Mouse (Mus musculus): ENCODE measurements around the gene Tubb2b. TPM values are rescaled to one million over a fixed set of nuclear protein-coding genes. Genes with fewer than 3 reads are reported as not detected.

Gene Tubb2b
- polyA plus RNA-seq, 1 experiment from 2014 or later = 22.1 TPM

DNA sequence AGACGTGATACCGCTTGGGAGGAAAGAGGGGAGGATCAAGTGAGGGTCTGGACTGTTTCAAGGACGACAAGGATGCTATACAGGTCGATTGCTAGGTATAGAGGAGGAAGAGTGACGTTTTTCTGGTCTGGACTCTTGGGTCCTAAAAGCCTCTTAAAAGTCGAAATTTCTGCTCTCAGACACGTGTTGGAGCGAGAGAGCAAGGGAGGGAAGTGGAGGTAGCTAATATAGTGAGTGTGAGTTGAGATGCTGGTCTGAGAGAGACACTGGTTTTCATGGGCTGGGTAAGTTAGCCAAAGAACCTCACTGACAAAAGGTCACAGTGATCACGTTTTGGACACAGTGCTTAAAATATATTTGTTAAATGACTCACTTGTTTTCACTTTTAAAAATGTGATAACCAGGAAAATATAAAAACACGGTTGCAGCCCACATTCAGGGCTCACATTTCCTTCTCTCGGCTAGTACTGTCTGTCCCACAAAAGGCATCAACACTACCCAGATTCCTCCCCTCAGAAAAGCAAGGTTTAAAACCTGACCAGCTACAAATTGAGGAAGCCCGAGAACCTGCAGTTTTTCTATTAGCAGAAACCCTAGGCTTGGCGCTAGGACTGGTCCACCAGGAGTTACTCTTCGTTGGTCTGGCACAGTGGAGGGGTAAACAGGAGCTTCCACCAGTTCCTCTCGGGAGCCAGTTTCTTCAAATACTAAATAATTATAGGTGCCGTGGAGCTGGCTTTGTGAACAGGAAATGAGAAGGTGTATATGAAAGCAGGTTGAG is 51.6 kb downstream of the Tubb2b start:
- WGBS = 32% methylated on average over 16 of the region's 16 CpGs
- H3K4me1 ChIP-seq (ENCODE audit: control insufficient read depth, insufficient read depth, low read length) = 0 out of 2 replicates have a peak, but pooled peaks cover 4% of the 10 kb centered on the region

GRCm38 (mm10) chr13:34077492-34078271 is 52.6 kb downstream of the Tubb2b start, which contains the start of gene Tubb2a:
Tubb2a (minus strand) TSS chr13:34078007.
- H3K4me3 ChIP-seq (ENCODE audit: low read depth, low read length) = peak within 1 kb of the TSS; percentile 56
- no peaks in the 10 kb centered on the region for H3K27me3 ChIP-seq (ENCODE audit: control insufficient read depth, insufficient read depth, low read length)
- peak; percentile 88 for ATAC-seq (ENCODE audit: insufficient number of reproducible peaks, low FRiP score, low TSS enrichment, low read depth)
- DNase-seq (ENCODE audit: low spot score) = peak; percentile 91
- no peaks in the 10 kb centered on the region for H3K36me3 ChIP-seq (ENCODE audit: control insufficient read depth, insufficient read depth, low read length)
- peak within 1 kb of the TSS; percentile 62 for H3K9ac ChIP-seq (ENCODE audit: low read length)
- 0 out of 2 replicates have a peak, but pooled peaks cover 4% of the 10 kb centered on the region for H3K4me1 ChIP-seq (ENCODE audit: control insufficient read depth, insufficient read depth, low read length)
- no peak within 1 kb of the TSS for H3K27ac ChIP-seq (replicated peaks; ENCODE audit: low read depth, low read length)
- H3K9me3 ChIP-seq (ENCODE audit: control insufficient read depth, low read length) = no peaks in the 10 kb centered on the region
- WGBS = 2% methylated on average over 45 of the region's 45 CpGs
- peak within 1 kb of the TSS; percentile 92 for H3K4me2 ChIP-seq (ENCODE audit: low read depth, severe bottlenecking)

More for the DNA sequence above, 51.6 kb downstream of the Tubb2b start:
- no peak overlapping the region for H3K27ac ChIP-seq (replicated peaks; ENCODE audit: low read depth, low read length)
- ATAC-seq (ENCODE audit: insufficient number of reproducible peaks, low FRiP score, low TSS enrichment, low read depth) (0 out of 2 replicates have a peak, but pooled peaks have one; percentile 18), DNase-seq (ENCODE audit: low spot score) (no peak)
- no peaks in the 10 kb centered on the region for H3K9me3 ChIP-seq (ENCODE audit: control insufficient read depth, low read length)
- no peaks in the 10 kb centered on the region for H3K27me3 ChIP-seq (ENCODE audit: control insufficient read depth, insufficient read depth, low read length)
- no peaks in the 10 kb centered on the region for H3K36me3 ChIP-seq (ENCODE audit: control insufficient read depth, insufficient read depth, low read length)
- peak overlapping the region; percentile 92; the same call in 1 of the 2 replicates for H3K4me2 ChIP-seq (ENCODE audit: low read depth, severe bottlenecking)
- H3K9ac ChIP-seq (ENCODE audit: low read length) = no peak overlapping the region
- no peak overlapping the region for H3K4me3 ChIP-seq (ENCODE audit: low read depth, low read length)

Other genes starting within 250 kb of the Tubb2b start
- gene Serpinb6c, start 224.8 kb downstream of the Tubb2b start, polyA plus RNA-seq (2014; fragmentation: Nextera tagmentation; extraction: Ambion mirVana) = 0.28 and 0.84 TPM in 2 replicates
- gene Nqo2, start 165.8 kb downstream of the Tubb2b start, polyA plus RNA-seq (2014; fragmentation: Nextera tagmentation; extraction: Ambion mirVana) = 18.7 and 19.8 TPM in 2 replicates
- gene Ripk1, start 128.1 kb downstream of the Tubb2b start, polyA plus RNA-seq (2014; fragmentation: Nextera tagmentation; extraction: Ambion mirVana) = 11.0 and 12.1 TPM in 2 replicates
- gene Serpinb6a, start 127.7 kb downstream of the Tubb2b start, polyA plus RNA-seq (2014; fragmentation: Nextera tagmentation; extraction: Ambion mirVana) = 41.8 and 43.1 TPM in 2 replicates
- 36.1 and 41.9 TPM in 2 replicates for gene Bphl, start 92.9 kb downstream of the Tubb2b start, polyA plus RNA-seq (2014; fragmentation: Nextera tagmentation; extraction: Ambion mirVana)
- gene Tubb2a, start 52.5 kb downstream of the Tubb2b start, polyA plus RNA-seq (2014; fragmentation: Nextera tagmentation; extraction: Ambion mirVana) = 49.1 and 49.9 TPM in 2 replicates
- 88.2 and 95.1 TPM in 2 replicates for gene Psmg4, start 32.5 kb upstream of the Tubb2b start, polyA plus RNA-seq (2014; fragmentation: Nextera tagmentation; extraction: Ambion mirVana)
- gene Slc22a23, start 214.7 kb upstream of the Tubb2b start, polyA plus RNA-seq (2014; fragmentation: Nextera tagmentation; extraction: Ambion mirVana) = 3.1 and 3.2 TPM in 2 replicates